Mouse (Mus musculus): ENCODE measurements around the gene Brix1.

The Brix1 gene

GRCm38 (mm10) chr15:10447102-10447501 lies 38.6 kb downstream of the Brix1 start:
- DNase-seq (ENCODE audit: extremely low spot score), result no peak

GRCm38 (mm10) chr15:10442275-10442674 lies 43.5 kb downstream of the Brix1 start:
- DNase-seq (ENCODE audit: extremely low spot score), result no peak

GRCm38 (mm10) chr15:10441493-10441892 lies 44.3 kb downstream of the Brix1 start:
- no peak for DNase-seq (ENCODE audit: extremely low spot score)

- no peak for DNase-seq (ENCODE audit: extremely low spot score)
Observed at GRCm38 (mm10) chr15:10439963-10440362, 45.8 kb downstream of the Brix1 start.

GRCm38 (mm10) chr15:10436893-10437292 lies 48.9 kb downstream of the Brix1 start:
- DNase-seq (ENCODE audit: extremely low spot score), result no peak

GRCm38 (mm10) chr15:10426545-10427266 lies 59.0 kb downstream of the Brix1 start:
- DNase-seq (ENCODE audit: extremely low spot score), result no peak

- DNase-seq (ENCODE audit: extremely low spot score), result no peak
Observed at GRCm38 (mm10) chr15:10426124-10426523, 59.6 kb downstream of the Brix1 start.

Data from embryo, embryonic 9.5 days (tissue).